Mouse (Mus musculus) monocyte, adult 5-6 weeks (primary cell): ENCODE results near the gene 4931440F15Rik. TPM values are rescaled to one million over a fixed set of nuclear protein-coding genes. Genes with fewer than 3 reads are reported as not detected.
A peak's percentile ranks its signal among the peaks of the same experiment; 100 is the strongest.

Experiments
- ATAC-seq: fragments of 153-309, 156-312 bp; replicated peaks from 2 replicates; pipeline ENCODE4 v1.8.0; 2017; ENCODE audit warnings: mild to moderate bottlenecking; ENCODE audit not compliant: low TSS enrichment, insufficient number of reproducible peaks, severe bottlenecking, poor library complexity, low FRiP score
- total RNA-seq: library from RNA; stranded (forward); fragments of 200-1000, 200-491, 200-594 nt; gene quantifications from 3 replicates; pipeline ENCODE4 v1.2.3, GENCODE M21; 2017

The 4931440F15Rik gene
- total RNA-seq, 1 experiment from 2014 or later, result 0.48 TPM

DNA sequence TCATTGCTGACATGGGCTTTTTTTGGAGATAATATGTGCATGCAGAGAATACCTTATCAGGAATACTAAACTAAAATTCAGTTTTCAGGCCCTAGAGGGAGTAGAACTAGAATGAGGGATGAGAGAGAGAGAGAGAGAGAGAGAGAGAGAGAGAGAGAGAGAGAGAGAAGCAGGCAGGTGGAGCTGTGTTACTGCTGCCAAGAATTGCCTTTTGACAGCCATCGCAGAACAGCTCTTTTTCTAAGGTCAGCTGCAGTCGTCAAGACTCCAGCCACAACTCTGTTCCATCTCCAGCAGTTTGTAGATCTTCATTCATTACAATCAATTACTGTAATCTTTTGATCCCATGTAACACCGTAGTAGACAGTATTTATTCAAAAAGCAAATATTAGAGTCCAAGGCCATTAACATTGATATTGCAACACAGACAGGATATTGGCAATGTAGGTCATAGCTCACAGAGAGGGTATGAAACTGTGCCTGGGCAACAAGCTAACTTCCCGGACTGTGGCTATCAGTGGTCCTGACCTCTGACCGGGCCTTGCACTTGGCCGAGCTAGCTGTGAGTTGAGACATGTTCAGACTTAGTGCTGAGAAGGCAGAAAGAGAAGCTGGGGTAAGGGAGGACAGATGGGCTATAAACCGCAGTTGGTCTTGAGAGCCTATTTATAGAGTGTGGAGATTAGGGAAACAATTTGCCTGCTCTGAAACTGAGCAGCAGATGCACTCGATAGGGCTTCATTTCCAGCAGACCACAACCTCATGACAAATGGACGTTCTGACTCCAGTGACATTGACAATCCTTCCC, 17.1 kb downstream of the 4931440F15Rik start:
- ATAC-seq, result peak; percentile 73

DNA sequence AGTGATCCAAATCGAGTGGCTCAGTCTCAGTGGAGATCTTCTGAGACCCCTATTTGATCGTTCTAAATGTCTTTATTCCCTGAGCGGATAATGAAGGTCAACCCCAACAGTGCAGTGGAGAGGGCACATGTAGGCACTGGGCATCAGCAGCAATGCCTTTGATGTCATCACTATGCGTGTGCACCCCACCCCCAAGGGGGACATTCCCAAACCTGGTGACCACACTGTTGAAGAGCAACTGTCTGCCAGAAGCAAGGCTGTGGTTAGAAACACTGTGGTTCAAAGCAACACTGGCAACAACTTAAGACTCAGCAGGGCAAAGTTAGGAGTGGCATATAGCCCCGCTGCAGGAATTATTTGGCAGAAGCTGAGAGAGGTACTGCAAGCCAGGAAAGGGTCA, 18.1 kb downstream of the 4931440F15Rik start:
- ATAC-seq, result no peak

DNA sequence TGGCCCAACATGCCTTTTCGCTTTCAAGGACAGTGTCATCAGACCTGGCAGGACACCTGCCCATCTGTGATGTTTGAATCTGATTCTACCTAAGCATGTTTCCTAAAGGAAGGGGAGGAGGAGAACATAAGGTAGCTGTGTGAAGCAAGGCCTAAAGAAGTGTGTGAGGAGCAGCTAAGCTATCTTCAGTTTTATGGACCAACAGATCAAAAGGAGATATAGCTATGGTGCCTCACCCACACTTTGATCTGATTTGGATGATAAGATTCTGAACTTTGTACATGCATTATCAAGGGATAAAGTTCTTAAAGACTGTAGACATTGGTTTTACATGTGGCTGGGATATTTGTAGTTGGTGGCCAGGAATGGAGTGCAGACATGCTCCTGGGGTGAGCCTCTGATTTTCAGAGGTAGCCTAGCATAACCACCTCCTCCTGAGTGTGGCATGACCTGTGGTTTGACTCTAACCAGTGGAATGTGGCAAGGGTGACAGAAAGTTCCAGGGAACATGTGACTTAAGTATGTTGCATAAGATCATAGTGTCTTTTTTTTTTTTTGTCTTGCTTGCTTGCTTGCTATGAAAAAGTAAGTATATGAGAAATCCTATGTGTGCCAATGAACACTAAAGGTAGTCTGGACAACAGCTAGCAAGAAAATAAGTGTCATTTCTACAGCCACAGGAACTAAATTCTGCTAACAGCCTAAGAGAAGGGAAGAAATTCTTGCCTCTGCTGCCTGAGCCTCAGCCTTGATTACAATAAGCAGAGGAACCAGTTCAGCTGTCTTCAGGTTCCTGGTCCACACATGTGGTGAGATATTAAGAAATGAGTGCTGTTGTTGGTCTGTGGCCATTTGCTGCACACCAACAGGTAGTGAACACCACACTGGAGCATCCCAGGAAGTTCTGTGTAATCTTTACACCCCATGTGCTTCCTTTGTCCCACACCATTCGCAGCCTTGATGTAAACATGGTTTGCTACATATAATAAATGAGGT, 23.7 kb downstream of the 4931440F15Rik start:
- no peak for ATAC-seq

DNA sequence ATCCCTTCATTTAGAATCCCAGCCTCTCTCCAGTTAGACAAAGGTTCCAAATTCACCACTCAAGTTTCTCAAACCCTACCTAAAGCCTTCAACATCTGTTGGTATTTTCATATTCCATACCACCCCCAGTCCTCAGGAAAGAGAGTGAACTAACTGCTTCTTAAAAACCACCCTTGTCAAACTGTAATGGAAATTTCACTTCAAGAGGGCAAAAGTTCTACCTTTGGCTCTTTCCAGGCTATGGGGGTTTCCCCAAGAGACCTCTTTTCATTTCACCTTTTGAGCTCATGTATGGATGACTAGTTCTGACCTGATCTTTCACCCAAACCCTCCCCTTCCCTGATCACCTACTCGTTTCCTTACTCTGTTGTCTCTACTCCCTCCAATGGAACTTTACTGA, 25.6 kb downstream of the 4931440F15Rik start:
- ATAC-seq, result no peak

DNA sequence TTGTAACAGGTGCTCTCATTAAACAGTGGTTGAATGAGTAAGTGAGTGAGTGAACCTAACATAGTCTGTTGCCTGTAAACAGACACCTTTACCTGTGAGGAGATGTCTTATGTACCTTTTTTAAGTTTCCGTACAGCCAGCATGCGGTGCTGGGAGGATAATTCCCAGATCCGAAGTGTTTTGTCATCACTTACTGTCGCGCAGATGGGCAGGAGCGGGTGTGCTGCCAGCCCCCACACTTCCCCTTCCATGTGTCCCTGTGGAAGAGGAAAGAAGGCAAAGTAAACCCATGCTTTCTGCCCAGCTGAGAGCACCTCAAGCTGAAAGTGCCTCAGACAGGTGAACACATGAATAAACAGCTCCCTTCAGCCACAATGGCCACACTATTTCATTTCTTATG, 30.4 kb downstream of the 4931440F15Rik start:
- no peak for ATAC-seq

DNA sequence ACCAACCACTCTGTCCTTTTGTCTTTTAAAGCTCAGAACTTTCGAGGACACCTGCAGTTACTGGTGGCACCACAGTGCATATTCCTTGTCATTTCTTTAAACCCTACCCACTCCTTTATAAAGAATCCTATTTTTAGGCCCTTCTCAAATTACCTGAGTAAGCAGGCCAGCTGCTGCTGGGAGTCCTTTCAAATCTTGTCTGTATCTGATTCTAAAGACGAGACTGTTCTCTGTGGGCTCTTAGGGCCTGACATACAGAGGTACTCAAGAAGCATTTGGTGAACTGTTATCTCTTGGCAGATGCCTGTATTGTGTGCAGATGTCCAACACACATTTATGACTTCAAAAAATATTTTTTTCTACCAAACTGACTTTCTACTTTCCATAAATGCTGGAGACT, 31.0 kb downstream of the 4931440F15Rik start:
- ATAC-seq, result no peak

DNA sequence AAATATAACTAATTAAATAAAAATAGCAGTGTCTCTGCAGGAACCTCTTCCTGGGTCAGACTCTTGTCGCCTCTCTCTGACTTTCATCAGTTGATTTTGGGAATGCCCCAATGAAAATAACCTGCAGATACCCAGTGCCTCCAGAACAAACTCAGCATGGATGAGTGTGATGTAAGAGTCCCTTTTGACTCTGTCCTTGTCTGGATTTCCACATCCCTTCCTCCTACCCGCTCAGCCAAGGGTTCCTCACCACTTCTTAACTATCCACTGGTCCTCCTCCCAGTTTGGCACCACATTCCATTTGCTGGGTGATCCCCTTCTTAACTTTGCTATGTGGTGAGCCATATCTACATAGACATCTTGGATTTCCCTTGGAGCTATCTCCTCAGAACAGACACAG, 34.7 kb downstream of the 4931440F15Rik start:
- ATAC-seq, result no peak

DNA sequence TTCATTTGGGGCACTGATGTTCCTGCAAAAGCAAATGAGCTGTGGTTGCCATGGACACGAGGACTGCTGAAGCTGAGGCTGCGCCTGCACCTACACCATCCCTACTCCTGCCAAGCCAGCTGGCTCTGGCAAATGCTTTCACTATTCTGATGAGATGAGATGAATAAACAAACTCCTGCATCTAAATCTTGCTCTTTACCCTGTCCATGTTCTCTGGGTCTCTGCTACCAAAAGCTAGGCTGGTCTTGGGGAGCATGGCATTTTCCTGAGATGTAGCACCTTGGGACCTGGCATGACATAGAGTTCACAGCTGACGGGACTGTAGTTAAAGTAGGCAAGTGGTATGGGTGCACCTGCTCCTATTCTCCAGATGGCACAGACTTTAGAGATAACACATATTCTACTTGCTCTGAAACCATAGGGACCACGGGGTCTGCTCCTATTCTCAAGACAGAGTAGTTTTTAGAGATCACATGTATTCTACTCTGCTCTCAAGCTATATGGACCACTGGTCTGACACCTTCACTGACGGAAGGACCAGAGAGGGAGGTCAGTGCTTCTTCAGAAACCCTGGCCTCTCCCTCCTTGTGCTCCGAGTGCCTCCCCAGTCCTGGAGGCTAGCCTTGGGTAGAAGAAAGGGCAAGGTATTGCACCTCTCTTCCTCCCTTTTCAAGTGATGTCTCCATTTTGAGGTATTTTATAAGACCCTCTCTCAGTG, 36.4 kb downstream of the 4931440F15Rik start:
- ATAC-seq, result no peak

DNA sequence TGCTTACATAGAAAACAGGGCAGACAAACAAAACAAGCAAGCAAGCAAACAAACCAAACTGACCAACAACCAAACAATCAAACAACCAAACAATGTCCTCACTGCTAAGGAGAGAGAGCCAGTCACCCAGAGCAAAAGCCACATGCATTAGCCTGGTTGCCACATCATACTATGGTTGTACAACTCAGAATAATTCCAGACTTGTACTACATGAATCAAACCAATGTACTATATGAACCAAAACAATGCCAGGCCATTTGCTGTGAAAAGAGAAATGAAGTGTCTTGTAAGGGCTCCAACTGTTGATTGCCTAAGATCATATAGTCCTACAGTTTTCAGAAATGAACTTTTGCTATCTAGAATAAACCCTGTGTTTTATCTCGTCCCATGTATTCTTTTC, 37.0 kb downstream of the 4931440F15Rik start:
- no peak for ATAC-seq

DNA sequence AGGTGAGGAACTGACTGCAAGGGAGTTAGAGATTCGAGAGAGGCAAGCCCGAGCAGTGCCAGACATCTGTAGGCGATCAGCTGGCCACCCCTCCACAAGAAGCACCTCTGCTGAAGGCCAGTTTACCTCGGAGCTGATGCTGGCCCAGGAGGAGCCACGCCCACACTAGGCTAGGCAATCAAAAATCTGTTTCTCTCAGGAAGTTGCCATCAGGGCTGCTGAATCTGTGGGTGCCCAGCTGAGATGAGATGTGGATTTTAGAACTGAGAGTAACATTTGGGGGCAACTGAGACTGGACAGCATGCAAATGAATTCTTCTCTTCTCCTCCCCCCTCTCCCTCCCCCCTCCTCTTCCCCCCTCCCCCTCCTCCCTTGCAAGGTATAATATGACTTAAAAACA, 38.0 kb downstream of the 4931440F15Rik start:
- ATAC-seq, result 0 out of 2 replicates have a peak, but pooled peaks have one; percentile 55

DNA sequence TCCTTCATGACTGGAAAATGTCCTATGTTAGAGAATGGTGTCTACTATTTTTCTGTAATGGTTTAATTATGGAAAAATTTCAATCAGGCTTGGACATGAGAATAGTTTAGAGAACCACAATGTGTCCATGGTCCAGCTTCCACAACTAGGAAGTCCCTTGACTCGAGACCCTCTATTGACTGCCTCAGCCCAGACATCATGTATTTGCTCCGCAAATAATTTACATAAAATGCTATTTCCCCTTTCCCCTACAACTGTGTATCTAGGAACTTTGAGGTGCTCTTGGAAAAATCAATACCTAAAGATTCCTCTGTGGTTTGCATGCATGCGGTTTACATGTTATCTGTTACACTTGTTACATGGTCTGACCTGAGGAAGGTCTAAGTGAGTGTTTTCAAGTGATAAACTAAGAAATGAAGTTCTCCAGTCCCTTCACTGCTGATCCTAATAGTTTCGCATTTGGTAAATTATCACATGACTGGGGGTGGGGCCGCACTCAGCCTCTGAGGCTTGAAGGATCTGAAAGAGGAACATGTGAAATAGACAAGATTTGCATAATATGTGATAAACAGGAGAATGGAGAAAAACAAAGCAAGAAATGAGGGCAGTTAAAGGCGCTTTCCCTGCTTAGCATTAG, 38.8 kb downstream of the 4931440F15Rik start:
- ATAC-seq, result peak; percentile 86

DNA sequence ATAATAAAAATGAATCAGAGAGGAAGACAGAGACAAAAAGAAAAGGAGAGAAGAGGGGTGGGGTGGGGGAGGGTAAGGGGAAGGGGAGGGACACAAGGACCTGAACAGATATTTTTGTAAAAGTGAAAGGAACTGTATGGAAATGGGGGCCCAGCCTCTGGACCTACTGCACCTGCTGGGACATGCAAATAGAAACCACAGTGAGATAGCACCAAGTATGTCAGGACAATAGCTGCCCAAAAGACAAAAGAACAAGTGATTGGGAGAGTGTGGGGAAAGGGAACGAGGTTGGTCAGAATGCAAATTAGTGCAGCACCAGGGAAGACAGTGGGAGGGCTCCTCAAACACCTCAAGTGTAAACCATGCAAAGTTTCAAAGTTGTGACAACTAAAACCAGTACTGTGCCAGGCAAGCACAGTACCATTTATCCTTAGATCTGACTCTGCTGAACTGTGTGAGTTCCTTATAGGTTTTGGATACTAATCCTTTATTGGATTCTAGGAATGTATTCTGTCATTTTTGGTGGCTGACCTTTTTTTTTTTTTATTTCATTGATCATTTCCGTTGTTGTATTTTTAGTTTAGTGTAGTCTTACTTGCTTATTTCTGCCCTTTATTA, 46.0 kb downstream of the 4931440F15Rik start:
- no peak for ATAC-seq

DNA sequence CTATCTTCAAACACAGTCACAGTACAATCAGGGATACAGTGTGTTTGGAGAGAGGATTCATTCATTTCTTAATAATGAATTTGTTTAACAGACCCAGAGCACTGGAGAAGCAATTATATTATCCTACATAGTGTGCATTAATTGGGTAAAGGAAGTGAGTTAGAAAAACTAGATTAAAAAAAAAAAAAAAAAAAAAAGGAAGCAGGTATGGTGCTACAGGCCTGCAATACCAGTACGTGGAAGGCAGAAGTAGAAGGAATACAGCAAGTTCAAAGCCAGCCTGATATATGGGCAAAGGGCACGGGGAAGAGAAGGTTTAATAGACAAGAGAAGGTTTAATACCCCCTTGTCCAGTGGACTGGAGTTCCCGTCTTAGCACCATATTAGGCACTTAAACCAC, 46.5 kb downstream of the 4931440F15Rik start:
- ATAC-seq, result no peak

DNA sequence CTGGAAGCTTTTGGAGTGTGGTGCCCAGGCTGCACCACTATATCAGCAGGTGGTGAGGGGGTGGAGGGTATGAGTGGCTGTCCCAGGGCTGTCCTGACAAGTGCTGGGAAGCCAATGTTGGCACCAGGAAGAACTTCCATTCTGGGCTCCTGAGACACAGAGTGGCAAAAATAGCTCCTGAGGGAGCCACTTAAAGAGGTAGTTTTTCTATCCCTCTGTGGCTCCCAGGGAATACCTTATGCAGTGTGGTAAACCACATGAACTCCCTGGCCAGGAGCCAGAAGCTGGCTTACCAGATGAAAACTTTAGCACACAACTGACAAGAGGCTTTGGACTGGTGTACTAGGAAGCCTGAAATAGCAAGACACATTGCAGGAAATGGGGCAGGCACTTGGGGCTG, 47.5 kb downstream of the 4931440F15Rik start:
- no peak for ATAC-seq

DNA sequence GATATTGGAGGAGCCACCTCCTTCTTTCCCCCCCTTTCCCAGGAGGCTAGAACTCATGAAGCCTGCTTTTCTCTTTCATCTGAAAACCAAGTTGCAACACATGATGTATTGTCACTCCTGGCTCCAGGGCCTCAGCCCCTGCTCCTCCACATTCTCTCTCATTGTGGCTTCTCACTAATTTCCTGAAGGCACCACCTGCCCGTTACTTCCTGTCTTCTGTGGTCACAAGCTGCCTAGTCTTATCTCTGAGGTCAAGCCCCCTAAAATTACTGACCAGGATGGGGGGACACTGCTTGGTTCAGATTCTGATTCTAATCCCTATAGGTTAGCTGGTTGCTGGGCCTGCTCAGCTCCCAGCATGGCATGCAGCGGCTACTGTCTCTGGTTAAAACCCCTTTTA, 50.7 kb downstream of the 4931440F15Rik start:
- no peak for ATAC-seq

DNA sequence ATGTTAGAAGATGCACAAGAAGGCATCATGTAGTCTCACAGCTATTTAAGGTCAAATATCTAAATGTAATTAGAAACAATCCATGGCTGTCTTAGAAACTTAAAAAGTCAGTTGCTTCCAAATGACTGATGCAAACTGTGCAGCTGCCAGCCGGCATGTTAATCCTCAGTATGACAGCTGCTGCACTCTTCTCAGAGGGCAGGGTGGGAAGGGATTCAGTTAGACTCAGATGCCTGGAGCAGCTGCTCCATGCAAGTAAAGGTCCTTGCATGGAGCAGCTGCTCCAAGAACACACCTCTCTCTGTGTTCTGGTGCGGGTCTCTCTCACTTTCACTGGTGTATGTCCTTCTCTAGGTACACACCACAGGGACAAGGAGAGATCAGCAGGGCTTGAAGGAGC, 51.2 kb downstream of the 4931440F15Rik start:
- no peak for ATAC-seq
